In genomic region chr3:100487046-100487445, GRCm38 (mm10) we compare ENCODE assay signal across 10 mouse cellular contexts. TPM values are rescaled to one million over a fixed set of nuclear protein-coding genes. Genes with fewer than 3 reads are reported as not detected.
DNase-seq lines count a peak whose midpoint lies in the region; ATAC-seq and TF ChIP-seq lines count a peak whose summit lies in the region.
"Had no signal": no experiment of that assay in that cellular context is flagged by ENCODE, and none has a peak within 500 bp of the region (broad histone marks: within the 10 kb centered on the region; RNA-seq: fewer than 3 reads in every experiment).

No protein-coding gene starts in this region.

- ATAC-seq in forebrain, embryonic 15.5 days (replicated peaks) = no peak
- ATAC-seq in G1E (ENCODE audit: extremely low read depth, insufficient number of reproducible peaks, low FRiP score, poor library complexity, severe bottlenecking) = no peak
- ATAC-seq in liver, embryonic 14.5 days (ENCODE audit: insufficient read depth) = no peak
- ATAC-seq in erythroid progenitor cell, adult 5-6 weeks (replicated peaks; ENCODE audit: low FRiP score, poor library complexity, severe bottlenecking) = no peak
- ATAC-seq: forebrain, embryonic 13.5 days had no signal

- no peak for TF ChIP-seq EP300 in liver, embryonic 14.5 days (IDR thresholded peaks at IDR 0.05; ENCODE audit: low read depth)

- H3K4me2 ChIP-seq in forebrain, embryonic 15.5 days (replicated peaks) = no peak overlapping the region
- peak overlapping the region; percentile 72 for H3K4me2 ChIP-seq in liver, embryonic 14.5 days (ENCODE audit: low read depth)

- H3K9ac ChIP-seq in forebrain, embryonic 15.5 days (replicated peaks) = no peak overlapping the region
- no peak overlapping the region for H3K9ac ChIP-seq in liver, adult 2 months (ENCODE audit: low read depth, low read length)
- H3K9ac ChIP-seq in liver, embryonic 14.5 days (replicated peaks) = peak overlapping the region; percentile 98
- H3K9ac ChIP-seq: forebrain, embryonic 13.5 days had no signal

- H3K9me3 ChIP-seq in forebrain, embryonic 10.5 days = no peaks in the 10 kb centered on the region
- no peaks in the 10 kb centered on the region for H3K9me3 ChIP-seq in forebrain, embryonic 15.5 days
- no peaks in the 10 kb centered on the region for H3K9me3 ChIP-seq in G1E (replicated peaks)
- no peaks in the 10 kb centered on the region for H3K9me3 ChIP-seq in liver, embryonic 14.5 days (ENCODE audit: control insufficient read depth, low read length)
- H3K9me3 ChIP-seq: forebrain, embryonic 13.5 days had no signal

- TF ChIP-seq CTCF in liver, adult 2 months (IDR thresholded peaks at IDR 0.05; ENCODE audit: low read depth, low read length) = no peak
- TF ChIP-seq CTCF in G1E (IDR thresholded peaks at IDR 0.05; ENCODE audit: low read depth, low read length) = no peak
- TF ChIP-seq CTCF in liver, embryonic 14.5 days (IDR thresholded peaks at IDR 0.05; ENCODE audit: low read depth) = no peak

- no peaks in the 10 kb centered on the region for H3K79me2 ChIP-seq in liver, adult 2 months (ENCODE audit: control insufficient read depth, insufficient read depth, low read length)

- no peak for DNase-seq in forebrain, embryonic 10.5 days (ENCODE audit: extremely low spot score, low spot score)
- peak; percentile 52 for DNase-seq in liver, adult 2 months (ENCODE audit: extremely low read depth, low read depth, low spot score)
- DNase-seq in liver (no peak), G1E (ENCODE audit: low spot score) (no peak)
- DNase-seq in liver, embryonic 14.5 days (ENCODE audit: low read depth in 3 of 3, low spot score in 3 of 3) = no peak
- no peak for DNase-seq in embryo, embryonic 11 days
- DNase-seq: cerebellum, adult 2 months had no signal

- no peak for TF ChIP-seq POLR2A in liver, adult 2 months (IDR thresholded peaks at IDR 0.05; ENCODE audit: extremely low read depth, insufficient read depth, low read length)

- H3K27ac ChIP-seq in forebrain, embryonic 10.5 days = no peak overlapping the region
- no peak overlapping the region for H3K27ac ChIP-seq in forebrain, embryonic 15.5 days (replicated peaks)
- no peak overlapping the region for H3K27ac ChIP-seq in liver, adult 2 months (replicated peaks; ENCODE audit: insufficient read depth, low read depth, low read length)
- H3K27ac ChIP-seq in liver, embryonic 14.5 days = peak overlapping the region; percentile 95
- H3K27ac ChIP-seq: forebrain, embryonic 13.5 days had no signal

- H3K4me3 ChIP-seq in forebrain, embryonic 10.5 days = peak overlapping the region; percentile 77; the same call in 1 of the 2 replicates
- H3K4me3 ChIP-seq in forebrain, embryonic 15.5 days = no peak overlapping the region
- H3K4me3 ChIP-seq in liver, adult 2 months (ENCODE audit: insufficient read depth, low read depth, low read length) = no peak overlapping the region
- peak overlapping the region; percentile 87 for H3K4me3 ChIP-seq in G1E (ENCODE audit: low read depth, low read length)
- peak overlapping the region; percentile 95 for H3K4me3 ChIP-seq in liver, embryonic 14.5 days (ENCODE audit: insufficient read depth in 1 of 2, low read depth in 2 of 2, low read length in 2 of 2)

- WGBS in forebrain, embryonic 10.5 days = 78% methylated on average over 2 of the region's 2 CpGs
- 80% methylated on average over 2 of the region's 2 CpGs for WGBS in forebrain, embryonic 15.5 days
- 62% methylated on average over 2 of the region's 2 CpGs for WGBS in liver, adult 2 months
- 59% methylated on average over 2 of the region's 2 CpGs for WGBS in liver, embryonic 14.5 days (ENCODE audit: insufficient replicate concordance)

- no peaks in the 10 kb centered on the region for H3K36me3 ChIP-seq in forebrain, embryonic 10.5 days (replicated peaks)
- H3K36me3 ChIP-seq in forebrain, embryonic 15.5 days = no peaks in the 10 kb centered on the region
- no peaks in the 10 kb centered on the region for H3K36me3 ChIP-seq in liver, adult 2 months (ENCODE audit: control insufficient read depth, insufficient read depth, low read length)
- peaks cover 6% of the 10 kb centered on the region for H3K36me3 ChIP-seq in G1E (replicated peaks)
- H3K36me3 ChIP-seq in liver, embryonic 14.5 days (replicated peaks; ENCODE audit: control insufficient read depth, insufficient read depth, low read depth) = no peaks in the 10 kb centered on the region

- H3K4me1 ChIP-seq in forebrain, embryonic 10.5 days = peaks cover 33% of the 10 kb centered on the region
- peaks cover 13% of the 10 kb centered on the region for H3K4me1 ChIP-seq in forebrain, embryonic 15.5 days
- H3K4me1 ChIP-seq in liver, adult 2 months (ENCODE audit: control insufficient read depth, insufficient read depth, low read length) = peaks cover 11% of the 10 kb centered on the region; the same call in 1 of the 2 replicates
- peaks cover 75% of the 10 kb centered on the region for H3K4me1 ChIP-seq in G1E (ENCODE audit: insufficient read depth, low read depth, low read length)
- peaks cover 44 to 50% of the 10 kb centered on the region in 2 experiments for H3K4me1 ChIP-seq in liver, embryonic 14.5 days (replicated peaks; ENCODE audit: control insufficient read depth in 2 of 2, insufficient read depth in 2 of 2, low read length in 1 of 2)

- H3K27me3 ChIP-seq in forebrain, embryonic 10.5 days (ENCODE audit: poor library complexity, severe bottlenecking) = peaks cover 57% of the 10 kb centered on the region
- peaks cover 26% of the 10 kb centered on the region for H3K27me3 ChIP-seq in forebrain, embryonic 15.5 days
- no peaks in the 10 kb centered on the region for H3K27me3 ChIP-seq in liver, adult 2 months (ENCODE audit: control insufficient read depth, insufficient read depth, low read length)
- H3K27me3 ChIP-seq in G1E (ENCODE audit: insufficient read depth, low read length) = no peaks in the 10 kb centered on the region
- H3K27me3 ChIP-seq in liver, embryonic 14.5 days (ENCODE audit: control insufficient read depth, insufficient read depth, low read length) = no peaks in the 10 kb centered on the region

RNA-seq across cellular contexts. Expression of gene Tent5c, which starts 2.1 kb away (rescaled TPM):
- 1.7 and 2.1 TPM in 2 replicates for polyA plus RNA-seq in forebrain, embryonic 10.5 days (2016; fragmentation: Nextera tagmentation; extraction: Ambion mirVana)
- 3.1 and 3.2 TPM in 2 replicates for polyA plus RNA-seq in forebrain, embryonic 15.5 days (2015; fragmentation: Nextera tagmentation; extraction: Ambion mirVana)
- 6.7 and 9.4 TPM in 2 replicates for total RNA-seq in liver, adult 2 months (2014; rRNA removed)
- polyA plus RNA-seq in liver, adult 2 months (2012; rRNA removed) = 2.3 and 3.1 TPM in 2 replicates
- total RNA-seq in G1E (2014; fragmentation: Nextera tagmentation) (58.5 and 74.4 TPM in 2 replicates), G1E (2017) (73.5 and 81.3 TPM in 2 replicates)
- 6.1 and 6.2 TPM in 2 replicates for polyA plus RNA-seq in G1E (2012)
- 43.2 and 44.1 TPM in 2 replicates for polyA plus RNA-seq in liver, embryonic 14.5 days (2012; rRNA removed)
- 73.8 and 75.0 TPM in 2 replicates for polyA plus RNA-seq in liver, embryonic 14.5 days (2014; fragmentation: Nextera tagmentation; extraction: Ambion mirVana)
- total RNA-seq in erythroid progenitor cell, adult 5-6 weeks (2015; ENCODE audit: low replicate concordance) = 149 and 155 TPM in 2 replicates
- total RNA-seq in erythroid progenitor cell, adult 5-6 weeks (2017; ENCODE audit: low replicate concordance) = 207 and 233 TPM in 2 replicates

Comparison
In these comparisons a context has a peak if more than half of its experiments do, and no peak if none do; other contexts are left out.
1. H3K4me3 ChIP-seq: peak in forebrain, embryonic 10.5 days (single experiment), G1E (single experiment) and liver, embryonic 14.5 days (2 of 2); none in forebrain, embryonic 15.5 days (single experiment) and liver, adult 2 months (single experiment).